Mouse (Mus musculus) intestine, embryonic 16.5 days (tissue): ENCODE data around the gene Klk1b16. TPM values are rescaled to one million over a fixed set of nuclear protein-coding genes. Genes with fewer than 3 reads are reported as not detected.

Experiments
- polyA plus RNA-seq: library from polyadenylated mRNA; unstranded; fragments of >200 nt; fragmentation: Nextera tagmentation; extraction: Ambion mirVana; gene quantifications from 2 replicates; pipeline ENCODE4 v1.2.1, GENCODE M21; 2015

Gene Klk1b16
- polyA plus RNA-seq, 1 experiment from 2014 or later, result not detected

Other genes starting within 250 kb of the Klk1b16 start
- 0.17 TPM in 1 of 2 replicates, not detected in the other for gene Klk15, start 203.0 kb upstream of the Klk1b16 start, polyA plus RNA-seq
- 0.97 and 1.2 TPM in 2 replicates for gene Klk1b8, start 186.1 kb upstream of the Klk1b16 start, polyA plus RNA-seq
- gene Klk1b1, start 170.0 kb upstream of the Klk1b16 start, polyA plus RNA-seq, result not detected in 2 replicates
- not detected in 2 replicates for gene Klk1b9, start 160.7 kb upstream of the Klk1b16 start, polyA plus RNA-seq
- not detected in 2 replicates for gene Klk1b11, start 140.9 kb upstream of the Klk1b16 start, polyA plus RNA-seq
- not detected in 2 replicates for gene Klk1b26, start 124.6 kb upstream of the Klk1b16 start, polyA plus RNA-seq
- gene Klk1b27, start 84.5 kb upstream of the Klk1b16 start, polyA plus RNA-seq, result not detected in 2 replicates
- not detected in 2 replicates for gene Klk1b21, start 34.4 kb upstream of the Klk1b16 start, polyA plus RNA-seq
- not detected in 2 replicates for gene Klk1b22, start 24.1 kb upstream of the Klk1b16 start, polyA plus RNA-seq
- gene Klk1b24, start 51.5 kb downstream of the Klk1b16 start, polyA plus RNA-seq, result not detected in 2 replicates
- gene Klk1b3, start 61.4 kb downstream of the Klk1b16 start, polyA plus RNA-seq, result 0.21 and 0.55 TPM in 2 replicates
- gene Klk1b4, start 70.7 kb downstream of the Klk1b16 start, polyA plus RNA-seq, result 0.16 and 0.37 TPM in 2 replicates
- 0.10 and 0.16 TPM in 2 replicates for gene Klk1b5, start 79.2 kb downstream of the Klk1b16 start, polyA plus RNA-seq
- gene Klk1, start 88.6 kb downstream of the Klk1b16 start, polyA plus RNA-seq, result 44.2 and 51.8 TPM in 2 replicates
- gene Gm36864, start 99.4 kb downstream of the Klk1b16 start, polyA plus RNA-seq, result 0.09 TPM in 1 of 2 replicates, not detected in the other
- gene 1700028J19Rik, start 109.9 kb downstream of the Klk1b16 start, polyA plus RNA-seq, result 1.4 and 1.6 TPM in 2 replicates
- 101 and 114 TPM in 2 replicates for gene 2410002F23Rik, start 110.0 kb downstream of the Klk1b16 start, polyA plus RNA-seq
- gene Acp4, start 120.6 kb downstream of the Klk1b16 start, polyA plus RNA-seq, result not detected in 2 replicates
- gene Gm15517, start 124.7 kb downstream of the Klk1b16 start, polyA plus RNA-seq, result not detected in 2 replicates
- 6.7 and 7.1 TPM in 2 replicates for gene Clec11a, start 170.1 kb downstream of the Klk1b16 start, polyA plus RNA-seq
- 1.2 and 1.5 TPM in 2 replicates for gene Shank1, start 173.5 kb downstream of the Klk1b16 start, polyA plus RNA-seq
- 0.82 and 1.2 TPM in 2 replicates for gene Syt3, start 247.3 kb downstream of the Klk1b16 start, polyA plus RNA-seq
- 0.66 and 0.88 TPM in 2 replicates for gene 1700008O03Rik, start 249.1 kb downstream of the Klk1b16 start, polyA plus RNA-seq